Mouse (Mus musculus): ENCODE data around the gene Adarb1. TPM values are rescaled to one million over a fixed set of nuclear protein-coding genes. Genes with fewer than 3 reads are reported as not detected.

Gene Adarb1
- total RNA-seq (2021): 1 to 10 TPM; 5.5 to 5.8 TPM
- long read RNA-seq, experiment 1, full-length matches to known transcripts: 1 of 5 reads
- long read RNA-seq, experiment 1, partial matches to known transcripts: 0 of 5 reads
- long read RNA-seq, experiment 1, other reads (novel, unspliced or antisense): 4 of 5 reads
- long read RNA-seq, experiment 2, full-length matches to known transcripts: 1 of 6 reads
- long read RNA-seq, experiment 2, partial matches to known transcripts: 0 of 6 reads
- long read RNA-seq, experiment 2, other reads (novel, unspliced or antisense): 5 of 6 reads

GRCm38 (mm10) chr10:77418138-77418537 is at the start of gene Adarb1:
Gene Adarb1, minus strand, starts transcription at chr10:77418270.
- peak; percentile 90 for DNase-seq (ENCODE audit: low spot score)

DNA sequence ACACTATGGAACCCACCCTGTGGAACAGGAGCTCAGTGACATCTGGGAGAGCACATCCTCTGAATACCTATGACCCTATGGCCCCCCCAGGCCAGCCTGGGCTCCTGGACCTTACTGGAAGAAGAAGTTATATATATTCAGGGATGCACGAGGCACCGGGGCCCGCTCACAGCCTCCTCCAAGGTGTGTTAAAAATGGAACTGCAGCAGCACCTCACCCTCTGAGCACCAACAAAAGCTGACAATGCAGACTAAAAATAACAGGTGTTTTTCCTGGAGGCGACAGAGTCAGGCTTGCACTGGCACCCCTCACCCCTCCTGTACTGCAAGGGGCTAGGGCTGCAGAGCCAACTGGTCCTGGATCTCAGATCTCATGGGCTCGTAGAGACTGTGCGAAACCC is 49.3 kb upstream of the Adarb1 start:
- no peak for DNase-seq (ENCODE audit: low spot score)

DNA sequence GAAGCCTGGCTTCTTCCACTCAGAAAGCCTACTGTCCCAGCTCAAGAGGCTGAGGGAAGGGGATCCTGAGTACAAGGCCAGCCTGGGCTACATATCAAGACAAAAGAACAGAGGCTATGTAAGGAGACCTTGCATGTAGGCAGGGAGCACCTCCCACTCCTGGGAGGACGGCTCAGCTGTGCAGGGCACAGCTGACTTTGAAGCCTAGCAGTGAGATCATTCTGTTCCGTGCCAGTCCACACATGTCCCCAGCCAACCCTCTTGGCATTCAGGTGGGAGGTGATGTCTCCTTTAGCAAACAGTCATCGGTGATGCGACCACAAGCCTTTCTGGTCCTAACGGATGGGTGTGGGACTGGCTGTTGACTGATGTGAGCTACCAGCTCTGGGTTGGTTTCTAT is 47.8 kb upstream of the Adarb1 start:
- no peak for DNase-seq (ENCODE audit: low spot score)

DNA sequence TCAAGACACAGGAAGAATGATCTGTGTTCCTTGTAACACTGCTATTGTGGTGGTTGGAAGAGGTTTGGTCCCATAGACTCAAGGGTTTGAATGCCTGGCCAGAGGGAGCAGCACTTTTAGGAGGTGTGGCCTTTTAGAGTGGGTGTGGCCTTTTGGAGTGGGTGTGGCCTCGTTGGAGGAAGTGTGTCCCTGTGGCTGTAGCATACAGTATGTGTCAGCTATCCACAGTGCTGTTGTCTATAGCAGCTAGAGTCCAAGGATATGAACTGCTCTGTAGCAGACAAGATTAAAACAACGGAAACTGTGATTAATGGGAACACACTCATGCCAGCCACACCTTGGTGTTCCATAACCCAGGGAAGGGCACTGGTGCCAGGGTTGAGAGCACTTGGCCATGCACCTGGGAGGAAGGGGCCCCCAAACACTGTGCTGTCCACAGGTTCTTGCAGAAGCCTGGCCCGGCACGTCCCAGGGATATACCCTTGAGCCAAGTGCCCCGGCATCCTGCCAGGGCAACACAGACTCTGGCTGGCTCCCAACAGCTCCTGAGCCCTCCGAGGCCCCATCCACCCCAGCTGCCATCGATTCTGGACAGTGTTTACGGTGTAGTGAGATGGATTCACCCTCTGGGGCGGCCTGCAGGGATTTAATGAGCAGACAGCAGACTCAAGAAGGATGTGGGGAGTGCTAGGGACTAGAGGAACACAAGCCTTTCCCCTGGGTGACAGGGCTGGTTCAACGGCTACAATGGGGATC is 46.3 kb upstream of the Adarb1 start:
- no peak for DNase-seq (ENCODE audit: low spot score)

DNA sequence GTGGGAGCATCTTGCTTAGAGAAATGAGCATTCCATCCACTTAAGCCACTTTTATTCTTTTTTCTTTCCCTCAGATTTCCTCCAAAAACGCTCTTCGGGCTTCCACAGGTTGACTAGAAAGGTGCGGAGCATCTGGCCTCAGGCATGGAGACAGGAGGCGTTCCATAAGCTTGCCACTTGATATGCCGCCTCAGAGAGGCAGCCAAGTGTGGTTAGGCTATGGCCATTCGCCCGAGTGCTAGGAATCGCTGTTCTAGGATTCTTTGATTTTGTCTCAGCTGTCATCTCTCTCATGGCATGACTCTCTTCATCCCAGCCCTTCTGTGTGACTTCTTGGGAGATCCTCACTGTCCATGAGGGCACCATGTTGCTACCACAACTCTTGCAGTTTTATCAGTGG is 43.1 kb upstream of the Adarb1 start:
- DNase-seq (ENCODE audit: low spot score): no peak

DNA sequence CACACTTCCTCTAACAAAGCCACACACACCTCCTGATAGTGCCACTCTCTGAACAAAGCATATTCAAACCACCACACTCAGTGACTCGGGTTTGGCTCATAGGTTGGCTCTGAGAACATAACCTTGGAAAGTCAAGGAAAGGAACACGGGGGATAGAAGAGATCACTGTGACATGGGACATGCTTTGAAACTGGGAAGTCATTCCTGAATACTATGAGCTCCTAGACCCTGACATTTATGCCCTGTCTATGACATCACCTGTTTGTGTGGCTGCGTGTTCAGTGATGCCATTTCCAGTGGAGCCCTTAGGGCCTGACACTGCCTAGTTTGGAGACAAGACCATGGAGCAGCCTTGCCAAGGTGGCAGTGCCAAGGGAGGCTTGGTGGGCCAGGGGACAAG is 39.6 kb upstream of the Adarb1 start:
- DNase-seq (ENCODE audit: low spot score): no peak

DNA sequence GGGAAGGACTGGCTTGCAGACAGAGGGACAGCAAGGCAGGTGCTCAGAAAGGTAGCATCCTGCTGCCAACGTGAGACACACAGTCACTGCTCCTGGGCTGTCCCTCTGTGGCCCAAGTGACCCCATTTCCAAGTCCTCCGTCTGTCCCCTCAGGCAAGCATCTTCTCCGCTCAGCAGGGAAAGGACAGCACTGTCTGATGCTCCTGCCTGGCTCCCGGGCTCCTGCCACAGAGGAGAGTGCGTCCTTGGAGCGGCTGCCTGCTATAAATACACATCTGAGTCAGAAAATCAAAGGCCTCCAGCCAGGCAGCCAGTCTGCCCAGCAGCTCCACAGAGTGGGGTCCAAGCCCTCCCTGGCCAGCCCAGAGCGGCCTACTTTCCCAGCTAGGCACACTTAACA is 38.4 kb upstream of the Adarb1 start:
- DNase-seq (ENCODE audit: low spot score): peak; percentile 64

GRCm38 (mm10) chr10:77455251-77456010 is 37.4 kb upstream of the Adarb1 start:
- DNase-seq (ENCODE audit: low spot score): no peak

DNA sequence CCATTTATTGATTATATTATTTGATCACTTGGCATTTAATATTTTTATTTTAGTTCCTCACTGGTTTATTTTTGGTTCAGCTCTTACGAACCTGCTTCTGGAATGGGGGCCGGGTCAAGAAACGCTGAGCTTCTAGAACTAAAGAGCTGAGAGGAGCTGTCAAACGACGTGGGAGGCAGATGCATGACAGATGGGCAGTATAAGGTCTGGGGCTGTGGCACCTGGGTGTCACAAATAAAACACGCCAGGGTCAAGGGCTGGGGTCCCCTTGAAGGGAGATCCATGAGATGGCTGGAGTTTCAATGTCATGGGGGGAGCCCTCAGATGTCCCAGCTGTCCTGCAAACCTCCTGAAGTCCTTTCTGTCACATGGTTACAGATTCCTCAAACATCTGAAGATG is 36.7 kb upstream of the Adarb1 start:
- no peak for DNase-seq (ENCODE audit: low spot score)

GRCm38 (mm10) chr10:77451822-77452221 is 33.8 kb upstream of the Adarb1 start:
- no peak for DNase-seq (ENCODE audit: low spot score)

DNA sequence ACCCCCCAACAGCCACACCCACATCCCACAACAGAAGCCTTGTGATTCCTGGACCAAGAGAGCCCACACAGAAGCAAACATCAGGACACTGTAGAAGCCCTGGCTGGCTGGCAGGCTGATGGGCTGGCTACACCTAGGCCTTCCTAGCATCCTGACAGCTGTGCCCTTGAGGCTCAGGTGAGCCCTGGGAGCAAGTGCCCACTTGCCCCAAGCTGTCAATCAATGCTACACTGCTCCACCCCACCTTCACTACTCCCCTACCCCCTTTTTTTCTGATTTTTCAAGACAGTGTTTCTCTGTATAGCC is 32.0 kb upstream of the Adarb1 start:
- DNase-seq (ENCODE audit: low spot score): no peak

DNA sequence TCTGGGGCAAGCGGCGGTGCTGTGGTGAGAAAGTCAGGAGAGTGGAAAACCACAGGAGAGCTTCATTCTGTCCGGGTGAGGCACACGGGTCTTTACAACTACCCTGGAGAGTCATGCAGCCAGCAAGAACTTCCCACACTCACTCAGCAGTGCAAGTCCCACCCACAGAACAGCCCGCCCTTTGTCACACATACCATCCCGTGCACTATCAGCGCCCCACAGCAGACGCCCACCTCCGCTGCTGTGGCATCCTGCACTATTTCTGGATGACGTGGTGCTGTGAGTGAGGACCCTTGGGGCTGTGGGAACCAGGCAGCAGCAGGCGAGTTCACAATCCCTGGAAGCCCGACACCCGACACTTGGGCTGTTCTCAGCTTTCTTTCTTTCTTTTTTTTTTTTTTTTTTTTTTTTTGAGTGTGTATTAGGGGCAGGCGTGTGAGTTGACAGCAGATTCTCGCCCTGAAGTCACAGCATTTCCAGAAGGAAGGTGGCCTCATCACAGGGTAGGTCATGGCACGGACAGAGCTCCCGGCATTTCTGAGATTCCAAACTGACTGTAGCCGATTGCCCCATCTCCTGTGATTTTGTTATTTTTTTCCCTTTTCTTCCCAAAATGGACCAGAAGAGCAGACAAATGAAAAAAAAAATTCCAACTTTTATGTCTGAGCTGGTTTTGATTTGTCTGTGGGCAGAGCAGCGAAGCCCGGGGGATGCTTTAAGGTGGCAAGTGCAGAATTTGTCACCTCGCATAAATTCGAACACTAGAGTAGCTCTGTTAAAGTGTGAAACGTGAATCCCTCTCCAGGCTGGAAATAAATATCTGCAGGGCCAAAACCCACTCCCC is 31.5 kb upstream of the Adarb1 start:
- no peak for DNase-seq (ENCODE audit: low spot score)

- DNase-seq (ENCODE audit: low spot score): no peak
Observed at GRCm38 (mm10) chr10:77448698-77449247, 30.7 kb upstream of the Adarb1 start.

DNA sequence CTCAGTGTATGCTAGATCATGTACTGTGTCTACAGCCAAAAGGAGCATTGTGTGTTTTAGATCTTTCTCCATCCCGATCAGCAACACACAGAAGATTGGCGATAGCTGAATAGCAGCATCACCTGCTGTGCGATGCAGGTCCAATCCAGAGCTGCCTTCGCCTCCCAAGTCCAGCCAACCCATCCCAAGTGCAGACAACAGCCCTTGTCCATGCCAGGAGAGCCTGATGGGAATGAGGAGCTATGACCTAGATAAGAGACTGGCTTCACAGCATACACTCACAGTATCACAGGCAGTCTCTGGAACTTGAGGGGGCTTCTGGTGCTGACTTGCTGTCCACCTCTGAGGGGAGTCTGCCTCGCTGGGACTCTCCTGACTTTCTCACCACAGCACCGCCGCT is 30.1 kb upstream of the Adarb1 start:
- no peak for DNase-seq (ENCODE audit: low spot score)

DNA sequence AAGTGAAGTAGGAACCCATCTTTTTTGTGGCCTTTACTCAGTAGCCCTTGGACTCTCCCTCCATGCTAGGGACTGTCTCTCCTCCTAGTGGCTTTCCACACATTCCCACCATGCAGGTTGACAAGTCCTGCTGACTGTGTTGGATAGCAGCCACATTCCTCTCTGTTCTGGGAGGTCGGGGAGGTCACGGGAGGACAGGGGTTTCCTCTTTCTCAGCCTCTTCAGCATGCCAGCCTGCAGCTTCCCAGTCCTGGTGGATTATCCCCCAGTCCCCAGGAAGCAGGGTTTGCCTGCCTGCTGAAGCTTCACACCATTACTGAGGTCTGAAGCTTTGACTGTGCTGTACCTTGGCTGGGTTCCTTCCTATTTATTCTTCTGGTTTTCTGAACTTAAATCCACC is 29.7 kb upstream of the Adarb1 start:
- no peak for DNase-seq (ENCODE audit: low spot score)

DNA sequence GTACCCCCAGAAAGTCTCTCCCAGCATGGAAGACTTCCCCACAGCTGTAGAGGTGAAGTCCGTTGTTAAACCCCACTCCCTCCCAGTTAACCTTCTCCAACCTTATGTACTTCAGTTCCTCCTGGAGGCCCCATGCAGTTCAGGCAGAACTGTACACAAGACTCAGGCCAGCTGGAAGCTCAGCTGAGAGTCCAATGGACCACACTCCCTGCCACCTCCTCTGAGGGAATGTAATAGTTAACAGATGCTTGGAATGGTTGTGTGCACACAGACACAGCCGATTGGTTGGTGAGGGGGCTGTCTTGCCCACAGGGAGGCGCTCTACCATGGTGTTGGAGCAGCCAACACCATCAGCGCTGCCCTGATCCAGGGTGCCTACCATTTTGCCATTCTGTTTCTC is 24.2 kb upstream of the Adarb1 start:
- DNase-seq (ENCODE audit: low spot score): no peak

- DNase-seq (ENCODE audit: low spot score): no peak
Observed at GRCm38 (mm10) chr10:77441812-77442211, 23.7 kb upstream of the Adarb1 start.

DNA sequence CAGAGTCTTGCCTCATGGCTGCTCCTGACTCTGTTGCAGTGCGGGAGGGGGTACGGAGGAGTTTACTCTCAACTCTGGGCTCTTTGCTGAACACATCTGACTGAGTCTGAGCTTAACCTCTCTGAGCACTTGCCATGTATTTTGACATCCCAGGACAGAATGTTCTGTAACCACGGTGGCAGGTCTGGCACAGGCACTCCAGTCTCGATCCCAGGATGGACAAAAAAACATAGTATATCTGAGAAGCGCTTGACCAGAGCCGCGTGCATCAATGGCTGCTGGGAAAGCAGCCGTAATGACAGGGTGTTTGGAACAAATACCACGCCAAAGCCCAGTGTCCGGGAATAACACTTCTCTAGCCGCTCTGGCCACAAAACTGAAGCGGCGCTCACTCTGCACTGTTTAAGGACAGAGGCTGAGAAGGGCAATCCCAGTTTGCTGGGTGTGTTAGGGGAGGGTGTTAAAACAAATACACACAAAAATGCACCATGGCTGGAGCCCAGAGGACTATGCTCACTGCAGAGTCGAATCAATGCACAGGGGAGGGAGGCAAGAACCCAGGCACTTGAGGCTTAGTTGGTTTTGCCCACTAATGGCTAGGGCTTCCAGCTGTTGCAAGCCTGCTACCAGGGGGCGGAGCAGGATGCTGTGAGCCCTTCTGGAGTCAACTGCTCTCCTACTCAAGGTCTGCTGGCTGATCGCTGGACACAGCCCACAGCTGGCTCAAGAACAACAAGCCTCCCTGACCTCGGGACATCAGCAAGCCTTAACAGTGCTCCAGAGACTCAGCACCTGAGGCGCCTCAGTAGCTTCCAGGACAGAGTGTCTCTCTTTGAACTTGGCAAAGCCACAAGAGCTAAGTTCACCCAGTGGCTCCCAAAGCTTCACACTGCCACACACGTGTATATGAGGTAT is 23.0 kb upstream of the Adarb1 start:
- DNase-seq (ENCODE audit: low spot score): peak; percentile 87

DNA sequence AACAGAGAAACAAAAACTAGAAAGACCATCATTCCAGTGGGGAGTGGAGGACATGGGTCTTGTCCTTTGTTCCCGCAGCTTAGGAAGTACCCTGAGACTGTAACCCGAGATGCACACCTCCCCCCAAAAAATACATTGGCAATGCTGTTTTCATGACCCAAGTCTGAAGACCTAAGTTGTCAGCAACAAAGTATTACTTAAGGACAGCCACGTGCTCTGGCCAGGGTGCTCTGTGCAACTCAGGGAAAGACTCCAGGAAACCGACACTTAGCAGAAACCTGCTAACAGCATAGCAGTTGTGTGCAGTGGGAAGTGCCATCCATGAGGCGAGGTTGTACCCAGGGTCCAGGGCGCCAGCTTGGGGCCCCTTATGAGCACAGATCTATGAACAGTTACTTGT is 22.2 kb upstream of the Adarb1 start:
- no peak for DNase-seq (ENCODE audit: low spot score)

DNA sequence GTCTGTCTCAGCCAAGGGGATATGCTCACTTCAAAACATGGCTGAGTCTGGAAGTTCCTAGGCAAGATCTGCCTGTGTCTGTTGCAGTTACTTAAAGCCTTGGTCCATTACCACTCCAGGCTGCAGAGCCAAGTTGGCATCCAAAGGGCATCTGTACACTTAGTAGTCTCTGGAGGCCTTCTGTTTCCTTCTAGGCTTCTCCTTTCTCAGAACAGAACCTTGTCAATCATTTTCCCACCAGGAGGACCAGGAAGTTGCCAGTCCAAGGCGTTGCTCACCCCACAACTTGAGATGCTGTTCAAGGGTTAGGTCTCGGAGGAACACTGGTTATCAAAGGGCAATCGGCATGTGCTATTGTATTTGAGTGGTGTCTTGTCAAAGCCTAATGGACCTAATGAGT is 21.0 kb upstream of the Adarb1 start:
- no peak for DNase-seq (ENCODE audit: low spot score)

Measured in gastrocnemius, adult 18-20 months (tissue).